Mouse (Mus musculus): ENCODE data around the gene Oas1g. TPM values are rescaled to one million over a fixed set of nuclear protein-coding genes. Genes with fewer than 3 reads are reported as not detected.
"Not testable (repeated sequence)": the region's sequence is repeated elsewhere in the genome, so short reads cannot be mapped to it uniquely, and the experiment has no call there.

The Oas1g gene
- polyA plus RNA-seq, 1 experiment from 2014 or later: 0.46 TPM

- not testable (repeated sequence) for H3K27me3 ChIP-seq (ENCODE audit: insufficient read depth, low read length); H3K4me2 ChIP-seq (replicated peaks; ENCODE audit: low read depth, low read length); H3K4me1 ChIP-seq (ENCODE audit: insufficient read depth, low read length); H3K9me3 ChIP-seq (ENCODE audit: low read length); H3K9ac ChIP-seq (replicated peaks; ENCODE audit: low read length); ATAC-seq (ENCODE audit: low FRiP score, low TSS enrichment); H3K27ac ChIP-seq (ENCODE audit: low read length); H3K4me3 ChIP-seq (ENCODE audit: low read length); H3K36me3 ChIP-seq (ENCODE audit: insufficient read depth, low read length)
- 76% methylated on average over 2 of the region's 2 CpGs for WGBS
These were observed 4.3 kb upstream of the Oas1g start for GRCm38 (mm10) chr5:120891566-120892242.

GRCm38 (mm10) chr5:120890991-120891390 lies 3.6 kb upstream of the Oas1g start:
- Histone ChIP-seq H3K9me3 (ENCODE audit: low read length) (no peaks in the 10 kb centered on the region), H3K27me3 (ENCODE audit: insufficient read depth, low read length) (no peaks in the 10 kb centered on the region), H3K36me3 (ENCODE audit: insufficient read depth, low read length) (no peaks in the 10 kb centered on the region), H3K4me1 (ENCODE audit: insufficient read depth, low read length) (no peaks in the 10 kb centered on the region), H3K4me3 (ENCODE audit: low read length) (no peak overlapping the region), H3K9ac (replicated peaks; ENCODE audit: low read length) (no peak overlapping the region), H3K27ac (ENCODE audit: low read length) (no peak overlapping the region), H3K4me2 (replicated peaks; ENCODE audit: low read depth, low read length) (no peak overlapping the region)
- no peak for ATAC-seq (ENCODE audit: low FRiP score, low TSS enrichment)
- WGBS: 66% methylated on average over 3 of the region's 3 CpGs

GRCm38 (mm10) chr5:120890026-120890425 lies 2.6 kb upstream of the Oas1g start:
- WGBS: 75% methylated on average over 2 of the region's 2 CpGs
- H3K36me3 ChIP-seq (ENCODE audit: insufficient read depth, low read length): no peaks in the 10 kb centered on the region
- no peaks in the 10 kb centered on the region for H3K27me3 ChIP-seq (ENCODE audit: insufficient read depth, low read length)
- H3K9me3 ChIP-seq (ENCODE audit: low read length): no peaks in the 10 kb centered on the region
- H3K4me2 ChIP-seq (replicated peaks; ENCODE audit: low read depth, low read length): no peak overlapping the region
- ATAC-seq (ENCODE audit: low FRiP score, low TSS enrichment): no peak
- no peak overlapping the region for H3K9ac ChIP-seq (replicated peaks; ENCODE audit: low read length)
- H3K27ac ChIP-seq (ENCODE audit: low read length): no peak overlapping the region
- H3K4me1 ChIP-seq (ENCODE audit: insufficient read depth, low read length): no peaks in the 10 kb centered on the region
- no peak overlapping the region for H3K4me3 ChIP-seq (ENCODE audit: low read length)

GRCm38 (mm10) chr5:120888294-120888815 lies 942 bp upstream of the Oas1g start:
- H3K27me3 ChIP-seq (ENCODE audit: insufficient read depth, low read length); H3K9ac ChIP-seq (replicated peaks; ENCODE audit: low read length); H3K4me1 ChIP-seq (ENCODE audit: insufficient read depth, low read length); H3K9me3 ChIP-seq (ENCODE audit: low read length); ATAC-seq (ENCODE audit: low FRiP score, low TSS enrichment); H3K4me3 ChIP-seq (ENCODE audit: low read length); H3K36me3 ChIP-seq (ENCODE audit: insufficient read depth, low read length); H3K4me2 ChIP-seq (replicated peaks; ENCODE audit: low read depth, low read length); H3K27ac ChIP-seq (ENCODE audit: low read length): not testable (repeated sequence)
- WGBS: 27% methylated on average over 4 of the region's 4 CpGs

- Histone ChIP-seq H3K4me3 (ENCODE audit: low read length) (no peak overlapping the region), H3K9me3 (ENCODE audit: low read length) (no peaks in the 10 kb centered on the region), H3K4me2 (replicated peaks; ENCODE audit: low read depth, low read length) (no peak overlapping the region; the same call in 1 of the 2 replicates), H3K27me3 (ENCODE audit: insufficient read depth, low read length) (no peaks in the 10 kb centered on the region), H3K4me1 (ENCODE audit: insufficient read depth, low read length) (no peaks in the 10 kb centered on the region), H3K27ac (ENCODE audit: low read length) (no peak overlapping the region), H3K9ac (replicated peaks; ENCODE audit: low read length) (no peak overlapping the region), H3K36me3 (ENCODE audit: insufficient read depth, low read length) (no peaks in the 10 kb centered on the region)
- 56% methylated on average over 6 of the region's 6 CpGs for WGBS
- ATAC-seq (ENCODE audit: low FRiP score, low TSS enrichment): no peak
These were observed 418 bp upstream of the Oas1g start for GRCm38 (mm10) chr5:120887831-120888230.

GRCm38 (mm10) chr5:120881681-120882080 lies 5.7 kb downstream of the Oas1g start:
- WGBS: 87% methylated on average over 6 of the region's 6 CpGs
- not testable (repeated sequence) for H3K4me3 ChIP-seq (ENCODE audit: low read length); H3K36me3 ChIP-seq (ENCODE audit: insufficient read depth, low read length); ATAC-seq (ENCODE audit: low FRiP score, low TSS enrichment); H3K9ac ChIP-seq (replicated peaks; ENCODE audit: low read length); H3K4me2 ChIP-seq (replicated peaks; ENCODE audit: low read depth, low read length); H3K27ac ChIP-seq (ENCODE audit: low read length); H3K9me3 ChIP-seq (ENCODE audit: low read length); H3K27me3 ChIP-seq (ENCODE audit: insufficient read depth, low read length); H3K4me1 ChIP-seq (ENCODE audit: insufficient read depth, low read length)

- not testable (repeated sequence) for H3K4me3 ChIP-seq (ENCODE audit: low read length); H3K27me3 ChIP-seq (ENCODE audit: insufficient read depth, low read length); H3K4me1 ChIP-seq (ENCODE audit: insufficient read depth, low read length); H3K27ac ChIP-seq (ENCODE audit: low read length); H3K9me3 ChIP-seq (ENCODE audit: low read length); ATAC-seq (ENCODE audit: low FRiP score, low TSS enrichment); H3K9ac ChIP-seq (replicated peaks; ENCODE audit: low read length); H3K4me2 ChIP-seq (replicated peaks; ENCODE audit: low read depth, low read length); H3K36me3 ChIP-seq (ENCODE audit: insufficient read depth, low read length)
- 59% methylated on average over 2 of the region's 2 CpGs for WGBS
These were observed 8.6 kb downstream of the Oas1g start for GRCm38 (mm10) chr5:120878803-120879202.

- not testable (repeated sequence) for H3K4me3 ChIP-seq (ENCODE audit: low read length); H3K4me1 ChIP-seq (ENCODE audit: insufficient read depth, low read length); H3K27ac ChIP-seq (ENCODE audit: low read length); H3K36me3 ChIP-seq (ENCODE audit: insufficient read depth, low read length); H3K9ac ChIP-seq (replicated peaks; ENCODE audit: low read length); H3K27me3 ChIP-seq (ENCODE audit: insufficient read depth, low read length); ATAC-seq (ENCODE audit: low FRiP score, low TSS enrichment); H3K4me2 ChIP-seq (replicated peaks; ENCODE audit: low read depth, low read length); H3K9me3 ChIP-seq (ENCODE audit: low read length)
- WGBS: 66% methylated on average over 2 of the region's 2 CpGs
These were observed 10.0 kb downstream of the Oas1g start for GRCm38 (mm10) chr5:120877407-120877806.

- not testable (repeated sequence) for H3K27me3 ChIP-seq (ENCODE audit: insufficient read depth, low read length); H3K9me3 ChIP-seq (ENCODE audit: low read length); H3K36me3 ChIP-seq (ENCODE audit: insufficient read depth, low read length); H3K4me3 ChIP-seq (ENCODE audit: low read length); H3K4me1 ChIP-seq (ENCODE audit: insufficient read depth, low read length); H3K9ac ChIP-seq (replicated peaks; ENCODE audit: low read length); H3K27ac ChIP-seq (ENCODE audit: low read length); H3K4me2 ChIP-seq (replicated peaks; ENCODE audit: low read depth, low read length); ATAC-seq (ENCODE audit: low FRiP score, low TSS enrichment)
- WGBS: 71% methylated on average over 2 of the region's 3 CpGs
These were observed 10.6 kb downstream of the Oas1g start for GRCm38 (mm10) chr5:120876839-120877238.

- no peaks in the 10 kb centered on the region for H3K4me1 ChIP-seq (ENCODE audit: insufficient read depth, low read length)
- H3K27ac ChIP-seq (ENCODE audit: low read length): no peak overlapping the region
- no peak overlapping the region for H3K9ac ChIP-seq (replicated peaks; ENCODE audit: low read length)
- no peak overlapping the region for H3K4me2 ChIP-seq (replicated peaks; ENCODE audit: low read depth, low read length)
- H3K27me3 ChIP-seq (ENCODE audit: insufficient read depth, low read length): no peaks in the 10 kb centered on the region
- no peak overlapping the region for H3K4me3 ChIP-seq (ENCODE audit: low read length)
- no peak; the same call in 1 of the 2 replicates for ATAC-seq (ENCODE audit: low FRiP score, low TSS enrichment)
- H3K36me3 ChIP-seq (ENCODE audit: insufficient read depth, low read length): no peaks in the 10 kb centered on the region
- no peaks in the 10 kb centered on the region for H3K9me3 ChIP-seq (ENCODE audit: low read length)
- 26% methylated on average over 2 of the region's 2 CpGs for WGBS
These were observed 15.9 kb downstream of the Oas1g start for GRCm38 (mm10) chr5:120871469-120871868.

Measured in kidney, embryonic 16.5 days (tissue).